Mouse (Mus musculus) heart, embryonic 16.5 days (tissue): ENCODE results near the gene Cdk5r2. TPM values are rescaled to one million over a fixed set of nuclear protein-coding genes. Genes with fewer than 3 reads are reported as not detected.
A peak's percentile ranks its signal among the peaks of the same experiment; 100 is the strongest.

ENCODE experiments used
- ATAC-seq: fragments of 200-750 bp; cut with Nextera tagmentation; replicated peaks from 2 replicates; pipeline ENCODE4 v1.8.0; 2017; ENCODE audit warnings: moderate number of reproducible peaks; ENCODE audit not compliant: insufficient read depth, low FRiP score; ENCODE audit errors: extremely low read depth
- H3K27ac ChIP-seq: fragments of 300-500 bp; sonication (generic); 2 replicates; pipeline ENCODE4 v1.5.1; 2014; ENCODE audit warnings: mild to moderate bottlenecking, low read length, control low read depth, moderate library complexity
- H3K27me3 ChIP-seq: fragments of 300-500 bp; sonication (generic); 2 replicates; pipeline ENCODE4 v1.6.1; 2014; ENCODE audit warnings: low read length, mixed read lengths; ENCODE audit not compliant: control insufficient read depth, insufficient read depth
- H3K36me3 ChIP-seq: fragments of 300-500 bp; sonication (generic); 2 replicates; pipeline ENCODE4 v1.6.1; 2014; ENCODE audit not compliant: control insufficient read depth, insufficient read depth
- H3K4me1 ChIP-seq: fragments of 300-500 bp; sonication (generic); 2 replicates; pipeline ENCODE4 v1.6.1; 2014; ENCODE audit warnings: low read length, mixed read lengths; ENCODE audit not compliant: control insufficient read depth, insufficient read depth
- H3K4me2 ChIP-seq: fragments of 300-500 bp; sonication (generic); 2 replicates; pipeline ENCODE4 v1.6.1; 2014; ENCODE audit warnings: low read depth, mild to moderate bottlenecking, control low read depth, low read length
- H3K4me3 ChIP-seq: fragments of 300-500 bp; sonication (generic); 2 replicates; pipeline ENCODE4 v1.5.1; 2014; ENCODE audit warnings: mild to moderate bottlenecking, control low read depth, low read length
- H3K9ac ChIP-seq: fragments of 300-500 bp; sonication (generic); 2 replicates; pipeline ENCODE4 v1.6.1; 2014; ENCODE audit warnings: low read length, control low read depth
- H3K9me3 ChIP-seq: fragments of 300-500 bp; sonication (generic); replicated peaks from 2 replicates; pipeline ENCODE4 v1.6.1; 2016; ENCODE audit warnings: low read length; ENCODE audit not compliant: control insufficient read depth
- WGBS: fragments of 180-500 bp; shearing (Covaris S2); extraction: QIAGEN DNeasy Blood & Tissue Kit; methylation state at CpG from one replicate; pipeline ENCODE4 v1.1.7; 2014; 5-methylcytosine and 5-hydroxymethylcytosine counted together
- polyA plus RNA-seq: library from polyadenylated mRNA; unstranded; fragments of >200 nt; fragmentation: Nextera tagmentation; extraction: Ambion mirVana; gene quantifications from 2 replicates; pipeline ENCODE4 v1.2.1, GENCODE M21; 2015

Cdk5r2 gene
- polyA plus RNA-seq, 1 experiment from 2014 or later: not detected

DNA sequence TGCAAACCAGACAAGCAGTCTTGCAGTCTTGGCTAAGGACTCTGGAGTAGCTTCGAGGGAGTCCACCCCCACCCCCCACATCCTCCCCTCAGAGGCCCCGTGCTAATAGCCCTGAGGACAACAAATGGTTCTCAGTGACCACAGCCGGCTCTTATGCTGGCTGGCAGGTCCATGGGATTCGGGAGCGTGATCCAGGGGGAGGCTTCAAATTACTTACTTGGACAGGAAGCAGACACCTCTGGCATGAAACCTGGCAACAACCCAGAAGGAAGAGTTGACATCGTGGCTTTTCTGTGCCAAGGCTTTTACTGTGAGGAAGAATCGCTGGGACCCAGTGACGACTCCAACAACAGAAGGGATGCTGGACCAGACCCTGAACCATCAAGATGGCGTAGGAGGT lies 8.4 kb upstream of the Cdk5r2 start:
- H3K27ac ChIP-seq: no peak overlapping the region
- H3K9me3 ChIP-seq: no peaks in the 10 kb centered on the region
- no peaks in the 10 kb centered on the region for H3K4me1 ChIP-seq
- 27% methylated on average over 9 of the region's 9 CpGs for WGBS
- H3K9ac ChIP-seq: no peak overlapping the region
- peaks cover 36% of the 10 kb centered on the region for H3K27me3 ChIP-seq
- H3K36me3 ChIP-seq: no peaks in the 10 kb centered on the region
- ATAC-seq: no peak
- no peak overlapping the region for H3K4me2 ChIP-seq
- H3K4me3 ChIP-seq: no peak overlapping the region

DNA sequence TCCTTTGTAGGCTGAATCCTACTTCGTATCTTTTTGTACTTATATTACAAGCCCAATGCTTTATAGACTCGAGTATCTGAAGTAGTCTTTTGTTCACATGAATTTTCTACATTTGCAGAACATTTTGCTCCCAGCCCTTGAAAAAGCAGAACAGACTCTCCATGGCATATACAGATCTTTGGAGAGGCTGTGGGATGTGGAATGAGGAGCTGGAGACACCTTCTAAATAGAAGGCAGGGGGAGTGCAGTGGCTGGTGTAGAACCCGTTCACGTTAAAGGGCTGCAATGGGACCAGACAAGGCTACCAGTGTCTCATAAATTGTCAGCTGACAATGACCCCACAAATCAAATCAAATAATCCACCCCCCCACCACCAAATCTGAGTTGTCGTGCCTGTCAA lies 5.8 kb upstream of the Cdk5r2 start:
- ATAC-seq: no peak
- Histone ChIP-seq H3K27me3 (peaks cover 54% of the 10 kb centered on the region), H3K4me3 (no peak overlapping the region), H3K9me3 (no peaks in the 10 kb centered on the region), H3K9ac (no peak overlapping the region), H3K36me3 (no peaks in the 10 kb centered on the region), H3K4me2 (no peak overlapping the region), H3K4me1 (no peaks in the 10 kb centered on the region), H3K27ac (no peak overlapping the region)
- 56% methylated on average over 5 of the region's 5 CpGs for WGBS

DNA sequence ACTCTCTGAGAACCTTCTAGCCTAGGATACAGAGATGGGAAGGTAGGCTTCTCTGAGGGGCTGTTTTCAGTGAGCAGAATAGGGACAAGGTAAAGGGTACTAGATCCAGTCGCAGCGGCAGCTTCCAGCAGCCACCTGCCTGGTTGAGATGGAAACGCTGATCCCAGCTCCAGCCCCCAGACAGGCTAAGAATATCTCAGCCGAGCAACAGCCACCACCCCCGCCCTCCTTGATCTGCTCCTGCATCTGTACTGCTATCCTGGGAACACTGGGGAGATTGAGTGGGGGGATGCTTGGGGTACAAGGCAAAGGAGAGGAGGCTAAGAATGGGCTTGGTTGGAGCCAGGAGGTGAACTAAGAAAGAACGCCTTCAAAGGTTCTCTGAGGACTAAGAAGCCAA lies 4.5 kb upstream of the Cdk5r2 start:
- Histone ChIP-seq H3K4me2 (no peak overlapping the region), H3K27me3 (peaks cover 66% of the 10 kb centered on the region), H3K36me3 (no peaks in the 10 kb centered on the region), H3K9ac (no peak overlapping the region), H3K27ac (no peak overlapping the region), H3K4me1 (peaks cover 4% of the 10 kb centered on the region; the same call in 1 of the 2 replicates), H3K4me3 (no peak overlapping the region), H3K9me3 (no peaks in the 10 kb centered on the region)
- 13% methylated on average over 6 of the region's 6 CpGs for WGBS
- ATAC-seq: no peak

- Histone ChIP-seq H3K9me3 (no peaks in the 10 kb centered on the region), H3K4me1 (peaks cover 8% of the 10 kb centered on the region; the same call in 1 of the 2 replicates), H3K9ac (no peak overlapping the region), H3K4me2 (no peak overlapping the region), H3K27me3 (peaks cover 75% of the 10 kb centered on the region), H3K27ac (no peak overlapping the region), H3K36me3 (no peaks in the 10 kb centered on the region), H3K4me3 (no peak overlapping the region)
- ATAC-seq: no peak
- WGBS: 12% methylated on average over 6 of the region's 6 CpGs
Observed at GRCm38 (mm10) chr1:74851001-74851775, 3.5 kb upstream of the Cdk5r2 start.

DNA sequence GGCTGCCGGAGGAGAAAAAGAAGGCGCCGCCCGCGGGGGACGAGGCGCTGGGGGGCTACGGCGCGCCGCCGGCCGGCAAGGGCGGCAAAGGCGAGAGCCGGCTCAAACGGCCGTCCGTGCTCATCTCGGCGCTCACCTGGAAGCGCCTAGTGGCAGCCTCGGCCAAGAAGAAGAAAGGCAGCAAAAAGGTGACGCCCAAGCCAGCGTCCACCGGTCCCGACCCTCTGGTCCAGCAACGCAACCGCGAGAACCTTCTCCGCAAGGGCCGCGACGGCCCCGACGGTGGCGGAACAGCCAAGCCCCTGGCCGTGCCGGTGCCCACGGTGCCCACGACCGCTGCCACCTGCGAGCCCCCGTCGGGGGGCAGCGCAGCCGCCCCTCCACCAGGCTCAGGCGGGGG lies 422 bp downstream of the Cdk5r2 start:
- no peak overlapping the region for H3K27ac ChIP-seq
- H3K9ac ChIP-seq: peak overlapping the region; percentile 23
- ATAC-seq: no peak; the same call in 1 of the 2 replicates
- no peaks in the 10 kb centered on the region for H3K36me3 ChIP-seq
- H3K4me1 ChIP-seq: peaks cover 11% of the 10 kb centered on the region; the same call in 1 of the 2 replicates
- H3K4me2 ChIP-seq: peak overlapping the region; percentile 80
- H3K9me3 ChIP-seq: no peaks in the 10 kb centered on the region
- peaks cover 93% of the 10 kb centered on the region for H3K27me3 ChIP-seq
- H3K4me3 ChIP-seq: peak overlapping the region; percentile 56
- WGBS: 2% methylated on average over 44 of the region's 48 CpGs

DNA sequence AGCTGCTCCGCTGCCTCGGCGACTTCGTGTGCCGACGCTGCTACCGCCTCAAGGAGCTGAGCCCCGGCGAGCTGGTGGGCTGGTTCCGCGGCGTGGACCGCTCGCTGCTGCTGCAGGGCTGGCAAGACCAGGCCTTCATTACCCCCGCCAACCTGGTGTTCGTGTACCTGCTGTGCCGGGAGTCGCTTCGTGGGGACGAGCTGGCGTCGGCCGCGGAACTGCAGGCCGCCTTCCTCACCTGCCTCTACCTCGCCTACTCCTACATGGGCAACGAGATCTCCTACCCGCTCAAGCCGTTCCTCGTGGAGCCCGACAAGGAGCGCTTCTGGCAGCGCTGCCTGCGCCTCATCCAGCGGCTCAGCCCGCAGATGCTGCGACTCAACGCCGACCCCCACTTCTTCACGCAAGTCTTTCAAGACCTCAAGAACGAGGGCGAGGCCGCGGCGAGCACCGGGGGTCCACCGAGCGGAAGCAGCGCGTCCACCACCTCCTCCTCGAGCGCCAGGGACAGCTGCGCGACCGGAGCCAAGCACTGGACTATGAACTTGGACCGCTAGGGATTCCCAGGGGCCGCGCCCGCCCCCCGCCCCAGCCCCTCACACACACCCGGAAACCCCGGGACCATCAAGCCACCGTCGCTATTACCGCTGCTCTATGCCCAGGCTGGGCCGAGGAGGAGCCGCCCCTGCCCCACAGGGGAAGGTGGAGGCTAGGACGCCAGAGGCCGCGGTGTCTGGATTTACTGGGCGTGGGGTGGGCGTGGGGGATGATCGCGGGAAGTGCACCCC lies 1.1 kb downstream of the Cdk5r2 start:
- Histone ChIP-seq H3K4me1 (peaks cover 11% of the 10 kb centered on the region; the same call in 1 of the 2 replicates), H3K4me2 (peak overlapping the region; percentile 80), H3K27ac (no peak overlapping the region), H3K9me3 (no peaks in the 10 kb centered on the region), H3K36me3 (no peaks in the 10 kb centered on the region), H3K9ac (no peak overlapping the region), H3K4me3 (peak overlapping the region; percentile 56), H3K27me3 (peaks cover 92% of the 10 kb centered on the region)
- WGBS: 2% methylated on average over 74 of the region's 74 CpGs
- no peak for ATAC-seq

GRCm38 (mm10) chr1:74856439-74856720 lies 1.6 kb downstream of the Cdk5r2 start:
- Histone ChIP-seq H3K9me3 (no peaks in the 10 kb centered on the region), H3K27ac (no peak overlapping the region), H3K4me2 (no peak overlapping the region), H3K4me1 (peaks cover 11% of the 10 kb centered on the region; the same call in 1 of the 2 replicates), H3K9ac (no peak overlapping the region), H3K36me3 (no peaks in the 10 kb centered on the region), H3K4me3 (no peak overlapping the region), H3K27me3 (peaks cover 87% of the 10 kb centered on the region)
- ATAC-seq: no peak
- WGBS: 6% methylated on average over 11 of the region's 11 CpGs

DNA sequence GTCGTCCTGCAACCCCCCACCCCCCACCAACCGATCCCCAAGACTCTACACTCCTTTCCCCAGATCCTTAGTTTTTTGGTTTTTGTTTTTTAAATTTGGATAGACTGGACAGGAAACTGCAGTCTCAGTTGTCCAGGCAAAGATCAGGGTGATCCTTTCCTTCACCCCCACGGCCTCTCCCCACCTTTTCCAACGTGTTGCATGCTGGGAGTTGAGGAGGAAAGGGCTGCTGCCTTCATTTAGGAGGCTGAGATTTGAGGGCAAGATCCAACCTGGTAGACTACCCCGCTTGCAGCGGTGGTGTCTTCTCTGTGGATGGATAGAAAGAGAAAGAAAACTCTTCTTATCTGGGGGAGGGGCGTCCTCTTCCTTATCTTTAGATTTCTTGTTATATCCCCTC lies 2.1 kb downstream of the Cdk5r2 start:
- no peak overlapping the region for H3K4me3 ChIP-seq
- no peak overlapping the region for H3K27ac ChIP-seq
- H3K27me3 ChIP-seq: peaks cover 83% of the 10 kb centered on the region
- peaks cover 11% of the 10 kb centered on the region; the same call in 1 of the 2 replicates for H3K4me1 ChIP-seq
- H3K9me3 ChIP-seq: no peaks in the 10 kb centered on the region
- WGBS: under 1% methylated on average over 7 of the region's 7 CpGs
- H3K9ac ChIP-seq: no peak overlapping the region
- no peak overlapping the region for H3K4me2 ChIP-seq
- no peak for ATAC-seq
- H3K36me3 ChIP-seq: no peaks in the 10 kb centered on the region

- Histone ChIP-seq H3K9ac (no peak overlapping the region), H3K27me3 (peaks cover 81% of the 10 kb centered on the region), H3K36me3 (no peaks in the 10 kb centered on the region), H3K9me3 (no peaks in the 10 kb centered on the region), H3K4me1 (peaks cover 11% of the 10 kb centered on the region; the same call in 1 of the 2 replicates), H3K27ac (no peak overlapping the region), H3K4me2 (no peak overlapping the region), H3K4me3 (no peak overlapping the region)
- 4% methylated on average over 20 of the region's 20 CpGs for WGBS
- no peak for ATAC-seq
Observed at GRCm38 (mm10) chr1:74857201-74857600, 2.5 kb downstream of the Cdk5r2 start.
